Mouse (Mus musculus) 3134 (cell line): ENCODE measurements around the gene Gsk3b.
"Not testable (repeated sequence)": the region's sequence is repeated elsewhere in the genome, so short reads cannot be mapped to it uniquely, and the experiment has no call there.

Experiments used
- DNase-seq: peaks from one replicate; pipeline ENCODE4 v3.0.0-alpha.2; 2011; ENCODE audit warnings: low spot score; ENCODE audit not compliant: insufficient read length; ENCODE audit errors: extremely low read depth

Gene Gsk3b

GRCm38 (mm10) chr16:38099325-38099724 lies 10.5 kb downstream of the Gsk3b start:
- no peak for DNase-seq

DNA sequence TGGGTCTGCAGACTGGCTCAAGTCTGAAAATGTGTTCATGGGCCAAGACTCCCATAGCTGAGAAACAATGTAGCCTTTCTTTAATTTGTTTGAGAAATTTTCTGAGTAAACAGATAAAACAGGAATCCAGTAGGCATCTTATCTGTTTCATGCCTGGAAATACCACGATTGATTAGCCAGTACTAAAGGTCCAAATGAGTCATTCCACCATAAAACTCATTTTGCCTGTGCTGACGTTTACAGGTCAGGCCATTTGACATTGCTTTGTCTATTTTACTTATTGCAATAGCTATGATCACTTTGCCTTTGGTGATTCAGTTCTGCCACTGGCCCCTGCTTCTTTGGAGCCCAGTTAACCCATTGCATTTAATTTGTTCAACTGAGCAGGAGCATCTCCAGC lies 11.8 kb downstream of the Gsk3b start:
- no peak for DNase-seq

DNA sequence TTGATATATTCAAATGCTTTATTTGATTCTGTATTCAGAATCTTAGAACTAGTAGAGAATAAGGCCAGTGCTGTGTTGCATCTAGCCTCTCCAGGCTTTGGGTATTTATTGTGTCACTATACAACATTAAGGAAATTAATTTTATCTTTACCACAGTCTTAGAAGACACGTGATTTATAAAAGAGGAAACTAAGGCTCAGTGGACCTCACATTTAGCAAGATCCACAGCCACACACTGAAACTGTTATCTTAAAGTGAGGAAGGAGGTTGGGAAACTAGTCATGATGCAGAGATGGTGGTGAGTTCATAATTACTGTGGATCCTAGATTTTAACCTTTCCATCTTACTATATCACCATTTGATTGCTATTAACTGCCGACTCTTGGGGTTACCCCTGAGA lies 16.7 kb downstream of the Gsk3b start:
- no peak for DNase-seq

GRCm38 (mm10) chr16:38106542-38106941 lies 17.7 kb downstream of the Gsk3b start:
- no peak for DNase-seq

- DNase-seq: no peak
Observed at GRCm38 (mm10) chr16:38110001-38110400, 21.2 kb downstream of the Gsk3b start.

DNA sequence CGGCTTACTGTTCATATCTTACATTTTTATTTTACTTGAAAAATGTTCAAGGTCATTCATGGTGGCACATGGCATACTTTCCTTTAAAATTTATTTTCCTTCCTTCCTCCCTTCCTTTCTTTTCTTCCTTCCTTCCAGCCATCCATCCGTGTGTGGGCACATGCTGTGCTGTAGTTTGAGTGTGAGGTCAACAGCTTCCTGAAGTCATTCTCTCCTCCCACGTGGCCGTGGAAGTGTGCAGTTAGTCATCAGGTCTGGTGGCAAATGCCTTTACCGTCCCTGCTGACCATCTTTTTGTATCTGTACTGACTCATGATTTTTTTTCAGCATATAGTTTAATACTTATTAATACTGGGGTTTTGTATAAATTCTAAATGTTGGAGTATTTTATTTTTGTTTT lies 21.8 kb downstream of the Gsk3b start:
- no peak for DNase-seq

DNA sequence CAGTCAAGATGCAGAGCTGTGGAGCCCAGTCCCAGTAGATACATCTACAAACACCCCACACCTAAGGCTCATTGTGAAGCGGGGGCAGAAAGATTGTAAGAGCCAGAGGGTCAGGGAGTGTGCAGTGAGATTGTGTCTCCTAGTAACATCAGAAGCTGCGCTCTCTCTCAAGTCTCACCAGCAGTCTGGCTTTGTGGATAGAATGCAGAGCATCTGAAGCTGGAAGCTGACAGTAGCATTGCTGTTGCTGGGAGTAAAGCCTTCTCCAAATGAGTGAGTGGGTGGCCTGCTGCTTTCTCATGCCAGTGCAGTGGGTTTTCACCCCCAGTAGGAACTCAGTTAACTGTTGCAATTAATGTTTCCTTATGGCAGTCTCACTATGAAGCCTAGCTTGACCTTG lies 25.3 kb downstream of the Gsk3b start:
- no peak for DNase-seq

GRCm38 (mm10) chr16:38117909-38118308 lies 29.1 kb downstream of the Gsk3b start:
- DNase-seq: not testable (repeated sequence)

- DNase-seq: no peak
Observed at GRCm38 (mm10) chr16:38118723-38119122, 29.9 kb downstream of the Gsk3b start.

- no peak for DNase-seq
Observed at GRCm38 (mm10) chr16:38119286-38119685, 30.5 kb downstream of the Gsk3b start.

DNA sequence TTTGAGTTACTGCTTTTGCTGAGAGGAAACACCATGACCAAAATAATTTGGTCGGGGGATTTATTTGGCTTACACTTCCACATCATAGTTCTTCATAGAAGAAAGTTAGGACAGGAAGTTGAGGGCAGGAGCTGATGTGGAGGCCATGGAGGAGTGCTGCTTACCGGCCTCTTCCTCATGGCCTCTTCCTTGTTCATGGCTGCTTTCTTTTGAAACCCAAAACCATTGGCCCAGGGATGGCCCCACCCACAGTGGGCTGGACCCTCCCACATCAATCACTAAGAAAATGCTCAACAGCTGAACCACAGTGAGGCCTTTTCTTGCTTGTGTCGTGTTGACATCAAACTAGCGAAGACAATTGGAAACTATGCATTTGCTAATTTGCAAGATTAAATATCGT lies 40.4 kb downstream of the Gsk3b start:
- DNase-seq: no peak

- DNase-seq: no peak
Observed at GRCm38 (mm10) chr16:38131041-38131440, 42.2 kb downstream of the Gsk3b start.

DNA sequence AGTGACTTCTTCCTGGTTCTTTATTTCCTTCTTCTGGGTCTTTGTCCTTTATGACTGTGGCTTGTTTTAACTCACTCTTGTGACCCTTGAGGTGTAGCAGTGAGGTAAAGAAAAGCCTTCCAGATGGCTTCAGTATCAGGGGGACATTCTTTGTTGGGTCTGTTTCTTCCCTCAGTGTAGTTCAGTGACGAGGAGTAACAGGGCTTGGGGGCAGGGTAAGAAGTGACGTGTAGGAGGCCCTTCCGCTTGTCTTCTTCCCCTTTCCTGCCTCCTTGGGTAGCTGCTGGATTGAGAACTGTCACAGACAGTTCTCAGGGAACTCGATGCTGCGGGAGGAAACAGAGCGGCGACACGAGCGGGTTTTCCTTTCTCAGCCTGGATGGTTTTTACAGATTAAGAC lies 43.0 kb downstream of the Gsk3b start:
- DNase-seq: no peak

GRCm38 (mm10) chr16:38132210-38132609 lies 43.4 kb downstream of the Gsk3b start:
- no peak for DNase-seq

GRCm38 (mm10) chr16:38137296-38137695 lies 48.5 kb downstream of the Gsk3b start:
- no peak for DNase-seq

GRCm38 (mm10) chr16:38144898-38145297 lies 56.1 kb downstream of the Gsk3b start:
- no peak for DNase-seq

GRCm38 (mm10) chr16:38150555-38150954 lies 61.8 kb downstream of the Gsk3b start:
- no peak for DNase-seq

- DNase-seq: no peak
Observed at GRCm38 (mm10) chr16:38157854-38158622, 69.2 kb downstream of the Gsk3b start.

DNA sequence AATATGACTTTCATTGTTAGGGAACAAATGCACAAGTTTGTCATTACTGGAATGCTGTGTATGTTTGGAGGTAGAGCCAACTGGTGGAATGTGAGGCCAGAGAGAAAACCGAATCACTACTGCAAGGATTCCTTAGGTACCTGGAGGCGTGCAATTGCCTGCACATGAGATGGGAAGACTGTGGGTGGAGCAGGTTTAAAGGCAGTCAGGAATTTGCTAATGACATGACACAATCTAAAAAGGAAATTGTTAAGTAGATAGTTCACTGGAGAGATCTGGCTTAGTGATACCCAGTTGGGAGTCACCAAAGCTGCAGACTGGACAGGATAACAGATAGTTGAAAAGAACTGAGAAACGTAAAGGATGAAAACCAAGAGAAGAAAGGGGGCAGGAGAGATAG lies 73.2 kb downstream of the Gsk3b start:
- no peak for DNase-seq

DNA sequence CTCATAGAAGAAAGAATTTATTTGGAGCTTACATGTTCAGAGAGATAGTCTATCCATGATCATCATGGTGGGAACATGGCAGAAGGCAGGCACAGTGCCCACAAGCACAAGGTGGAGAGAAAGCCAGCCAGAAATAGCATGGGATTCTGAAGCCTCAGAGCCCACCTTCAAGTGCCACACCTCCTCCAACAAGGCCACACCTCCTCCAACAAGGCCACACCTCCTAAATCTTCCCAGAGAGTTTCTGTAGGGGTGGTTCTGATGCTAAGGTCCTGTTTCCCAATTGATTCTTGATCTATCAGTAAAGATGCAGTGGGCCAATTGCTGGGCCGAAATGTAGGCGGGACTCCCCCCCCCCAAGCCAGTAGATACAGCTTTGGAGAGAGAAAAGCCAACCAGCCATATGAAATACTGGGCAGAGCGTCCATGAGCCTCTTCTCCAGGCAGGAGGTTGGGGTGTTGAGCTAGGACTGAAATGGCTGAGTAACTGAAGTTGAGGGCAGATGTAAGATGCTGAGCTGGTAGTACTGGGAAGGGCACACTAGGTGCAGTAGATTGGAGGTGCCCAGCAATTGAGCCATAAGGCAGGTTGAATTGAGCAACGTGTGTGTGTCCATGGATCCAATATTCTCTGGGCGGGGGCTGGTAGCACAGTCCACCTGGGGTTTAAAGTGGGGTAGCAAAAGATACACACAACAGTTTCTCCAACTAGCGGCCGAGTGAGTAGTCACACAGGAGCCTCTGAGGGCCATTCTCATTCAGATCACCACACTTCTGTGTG lies 76.2 kb downstream of the Gsk3b start:
- DNase-seq: no peak

GRCm38 (mm10) chr16:38168971-38169370 lies 80.2 kb downstream of the Gsk3b start:
- DNase-seq: no peak

DNA sequence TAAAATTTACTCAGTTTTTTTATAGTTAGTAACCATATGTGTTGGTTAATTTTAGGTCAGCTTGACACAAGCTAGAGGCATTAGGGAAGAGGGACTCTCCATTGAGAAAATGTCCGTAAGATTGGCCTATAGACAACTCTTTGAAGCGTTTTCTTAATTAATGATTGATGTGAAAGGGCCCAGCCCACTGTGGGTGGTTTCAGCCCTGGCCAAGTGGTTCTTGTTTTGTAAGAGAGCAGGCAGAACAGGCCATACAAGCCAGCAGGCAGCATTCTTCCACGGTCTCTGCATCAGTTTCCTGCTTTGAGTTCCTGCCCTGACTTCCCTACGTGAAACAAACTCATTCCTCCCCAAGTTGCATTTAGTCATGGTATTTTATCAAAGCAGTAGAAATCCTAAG lies 90.3 kb downstream of the Gsk3b start:
- no peak for DNase-seq
